Mouse (Mus musculus) spleen, adult 2 months (tissue): ENCODE data around the gene Timm29. TPM values are rescaled to one million over a fixed set of nuclear protein-coding genes. Genes with fewer than 3 reads are reported as not detected.

Experiments used
- DNase-seq, 2 experiments: peaks; one replicate each; pipeline versions ENCODE4 v3.0.0 to v3.0.0-alpha.2; 2012 to 2021; ENCODE audit warnings: low spot score in 2 of 2, low read depth in 1 of 2
- H3K27ac ChIP-seq: fragments of 200-500 bp; 2 replicates; pipeline ENCODE4 v1.5.1; 2012; ENCODE audit warnings: low read length, inconsistent platforms; ENCODE audit not compliant: insufficient read depth
- H3K27me3 ChIP-seq: fragments of 200-500 bp; 2 replicates; pipeline ENCODE4 v1.6.1; 2012; ENCODE audit warnings: mild to moderate bottlenecking, moderate library complexity, low read length, inconsistent platforms; ENCODE audit not compliant: control insufficient read depth, insufficient read depth
- H3K36me3 ChIP-seq: fragments of 200-500 bp; 2 replicates; pipeline ENCODE4 v1.6.1; 2012; ENCODE audit warnings: mild to moderate bottlenecking, low read length, inconsistent platforms; ENCODE audit not compliant: control insufficient read depth, insufficient read depth
- H3K4me1 ChIP-seq: fragments of 200-500 bp; 2 replicates; pipeline ENCODE4 v1.6.1; 2011; ENCODE audit warnings: inconsistent platforms; ENCODE audit not compliant: control insufficient read depth, insufficient read depth, insufficient read length
- H3K4me3 ChIP-seq: fragments of 200-500 bp; 2 replicates; pipeline ENCODE4 v1.5.1; 2011; ENCODE audit warnings: mild to moderate bottlenecking, inconsistent platforms; ENCODE audit not compliant: insufficient read depth, insufficient read length; ENCODE audit errors: extremely low read depth
- CTCF ChIP-seq: fragments of 200-500 bp; IDR thresholded peaks from 2 replicates; pipeline ENCODE4 v1.5.1; 2011; ENCODE audit warnings: mild to moderate bottlenecking, inconsistent platforms; ENCODE audit not compliant: insufficient read depth, insufficient read length, insufficient replicate concordance; ENCODE audit errors: extremely low read depth
- POLR2A ChIP-seq: fragments of 200-500 bp; IDR thresholded peaks from 2 replicates; pipeline ENCODE4 v1.6.1; 2011; ENCODE audit warnings: low read depth, low read length, inconsistent platforms
- WGBS: fragments of 180-500 bp; shearing (Covaris S2); methylation state at CpG from one replicate; pipeline ENCODE4 v1.1.7; 2018; 5-methylcytosine and 5-hydroxymethylcytosine counted together
- polyA plus RNA-seq: library from polyadenylated mRNA; depleted of rRNA; stranded (reverse); fragments of >200 nt; gene quantifications from 2 replicates; pipeline ENCODE4 v1.2.3, GENCODE M21; 2012

The Timm29 gene
- polyA plus RNA-seq, 1 experiment, result 14.9 TPM

DNA sequence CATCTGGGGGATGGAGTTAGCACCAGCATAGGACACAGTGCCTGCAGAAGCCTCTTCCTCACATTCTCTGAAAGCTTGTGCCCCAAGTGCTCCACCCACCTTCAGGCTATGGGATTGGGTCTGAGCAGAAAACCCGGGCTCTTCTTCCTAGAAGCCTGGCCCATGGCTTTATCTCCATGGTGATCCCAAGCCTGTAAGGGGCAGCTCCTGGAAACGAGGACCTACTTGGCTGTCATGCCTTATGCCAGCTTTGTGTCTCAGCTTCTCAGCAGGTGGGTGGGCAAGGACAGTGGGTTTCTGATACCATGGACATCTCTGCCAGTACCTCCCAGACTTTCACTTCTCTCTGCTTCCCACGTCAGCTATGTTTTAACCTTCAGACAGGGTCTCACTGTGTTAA is 14.3 kb upstream of the Timm29 start:
- Histone ChIP-seq H3K27ac (no peak overlapping the region), H3K36me3 (peaks cover 15% of the 10 kb centered on the region), H3K4me3 (no peak overlapping the region), H3K27me3 (no peaks in the 10 kb centered on the region), H3K4me1 (no peaks in the 10 kb centered on the region)
- 80% methylated on average over 3 of the region's 3 CpGs for WGBS
- no peak for TF ChIP-seq CTCF
- TF ChIP-seq POLR2A, result no peak
- DNase-seq, result no peak

GRCm38 (mm10) chr9:21585401-21585800 is 7.1 kb upstream of the Timm29 start:
- TF ChIP-seq POLR2A (no peak), CTCF (no peak)
- Histone ChIP-seq H3K36me3 (peaks cover 28% of the 10 kb centered on the region), H3K4me3 (no peak overlapping the region), H3K4me1 (no peaks in the 10 kb centered on the region), H3K27ac (no peak overlapping the region), H3K27me3 (no peaks in the 10 kb centered on the region)
- DNase-seq, result no peak
- WGBS, result 97% methylated on average over 1 of the region's 1 CpGs

- Histone ChIP-seq H3K4me3 (no peak overlapping the region), H3K27ac (no peak overlapping the region), H3K4me1 (peaks cover 3% of the 10 kb centered on the region; the same call in 1 of the 2 replicates), H3K27me3 (no peaks in the 10 kb centered on the region), H3K36me3 (peaks cover 27% of the 10 kb centered on the region)
- DNase-seq, result no peak
- TF ChIP-seq CTCF, result no peak
- no peak for TF ChIP-seq POLR2A
- 92% methylated on average over 23 of the region's 23 CpGs for WGBS
These were observed 4.7 kb upstream of the Timm29 start for GRCm38 (mm10) chr9:21587678-21588349.

GRCm38 (mm10) chr9:21588350-21588749 is 4.2 kb upstream of the Timm29 start:
- WGBS, result 86% methylated on average over 8 of the region's 8 CpGs
- DNase-seq, result no peak
- Histone ChIP-seq H3K4me1 (peaks cover 3% of the 10 kb centered on the region; the same call in 1 of the 2 replicates), H3K36me3 (peaks cover 23% of the 10 kb centered on the region), H3K27ac (no peak overlapping the region), H3K4me3 (no peak overlapping the region), H3K27me3 (no peaks in the 10 kb centered on the region)
- TF ChIP-seq CTCF (no peak), POLR2A (no peak)

DNA sequence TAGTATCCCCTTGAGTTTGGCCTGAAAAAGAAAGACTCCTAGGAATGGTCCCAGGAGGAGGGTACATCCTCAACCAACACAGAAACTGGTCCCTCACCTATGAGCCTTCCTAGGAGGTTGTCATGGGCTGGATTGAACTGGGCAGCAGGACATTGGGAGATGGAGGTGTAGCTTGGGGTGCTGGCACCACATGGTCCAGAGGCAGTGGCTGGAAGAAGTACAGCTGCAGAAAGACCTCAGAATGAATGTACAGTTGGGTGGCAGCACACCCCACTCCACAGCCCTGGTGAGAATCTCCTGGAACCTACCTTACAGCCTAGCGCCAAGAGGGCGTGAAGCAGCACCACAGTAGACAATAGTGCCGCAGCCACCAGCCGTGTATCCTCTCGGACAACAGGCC is 3.0 kb upstream of the Timm29 start:
- Histone ChIP-seq H3K36me3 (peaks cover 19% of the 10 kb centered on the region), H3K4me1 (peaks cover 9% of the 10 kb centered on the region; the same call in 1 of the 2 replicates), H3K27me3 (no peaks in the 10 kb centered on the region), H3K4me3 (no peak overlapping the region), H3K27ac (no peak overlapping the region)
- no peak for DNase-seq
- no peak for TF ChIP-seq CTCF
- TF ChIP-seq POLR2A, result no peak
- 94% methylated on average over 5 of the region's 5 CpGs for WGBS

DNA sequence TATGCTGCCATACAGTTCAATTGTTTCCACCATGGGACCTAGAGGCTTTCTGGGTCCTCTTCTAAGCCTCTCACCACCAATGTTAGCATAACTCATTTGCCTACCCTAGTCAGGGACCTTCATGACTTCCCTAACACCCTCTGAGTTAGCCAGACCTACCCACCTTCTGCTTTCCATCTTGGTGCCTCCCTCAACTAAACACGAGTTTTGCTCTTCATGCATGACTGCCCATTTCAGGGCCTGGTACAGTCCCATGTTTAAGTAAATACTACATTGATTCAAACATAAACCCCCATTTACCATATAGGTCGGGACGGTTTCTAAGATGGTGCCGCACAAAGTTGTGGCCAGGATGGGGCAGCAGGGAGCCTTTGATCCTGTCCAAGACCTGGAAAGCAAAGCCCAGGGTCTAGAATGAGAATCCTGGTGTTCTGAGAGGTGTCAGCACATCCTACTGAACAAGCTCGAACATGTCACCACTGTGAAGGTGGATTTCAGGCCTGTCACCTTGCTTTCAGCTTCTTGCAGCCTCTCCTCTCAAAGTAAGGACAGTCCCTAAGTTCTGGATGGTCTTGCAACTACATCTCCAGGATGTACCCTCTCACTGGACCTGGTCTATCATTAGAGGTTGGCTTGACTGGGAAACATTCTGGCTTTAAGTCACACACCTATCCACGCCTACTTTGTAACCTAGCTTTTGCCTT is 1.2 kb upstream of the Timm29 start:
- peaks cover 19% of the 10 kb centered on the region for H3K36me3 ChIP-seq
- no peaks in the 10 kb centered on the region for H3K27me3 ChIP-seq
- TF ChIP-seq CTCF, result no peak
- TF ChIP-seq POLR2A, result no peak
- H3K4me3 ChIP-seq, result no peak overlapping the region
- 77% methylated on average over 6 of the region's 6 CpGs for WGBS
- peak in 1 of 2 experiments; percentile 41 for DNase-seq
- H3K4me1 ChIP-seq, result peaks cover 9% of the 10 kb centered on the region; the same call in 1 of the 2 replicates
- no peak overlapping the region for H3K27ac ChIP-seq
